Mouse (Mus musculus) CH12.LX (cell line): ENCODE measurements around the gene Fgfr2. TPM values are rescaled to one million over a fixed set of nuclear protein-coding genes. Genes with fewer than 3 reads are reported as not detected.

Experiments used
- DNase-seq: peaks from one replicate; pipeline ENCODE4 v3.0.0-alpha.2; 2013; ENCODE audit errors: extremely low read depth
- H3K27ac ChIP-seq: 2 replicates; pipeline ENCODE4 v1.5.1; 2012; ENCODE audit warnings: low read depth, mild to moderate bottlenecking, control low read depth, moderate library complexity; ENCODE audit not compliant: insufficient read depth
- H3K27me3 ChIP-seq: replicated peaks from 2 replicates; pipeline ENCODE3; 2012; ENCODE audit warnings: inconsistent platforms
- H3K36me3 ChIP-seq, 2 experiments: replicated peaks in 1 of 2; 2 replicates each; pipeline versions ENCODE3 to v1.6.1; 2012; ENCODE audit warnings: inconsistent platforms in 1 of 2, low read length in 1 of 2, mild to moderate bottlenecking in 1 of 2, mixed read lengths in 1 of 2, moderate library complexity in 1 of 2; ENCODE audit not compliant: control insufficient read depth in 1 of 2, insufficient read depth in 1 of 2
- H3K4me1 ChIP-seq, 2 experiments: 2 replicates each; pipeline ENCODE4 v1.6.1; 2012; ENCODE audit warnings: inconsistent platforms in 1 of 2, moderate library complexity in 1 of 2; ENCODE audit not compliant: insufficient read depth in 2 of 2, control insufficient read depth in 1 of 2
- H3K4me2 ChIP-seq: 2 replicates; pipeline ENCODE4 v1.6.1; 2012; ENCODE audit warnings: low read depth, mild to moderate bottlenecking, control low read depth; ENCODE audit not compliant: poor library complexity, insufficient read depth, severe bottlenecking
- H3K4me3 ChIP-seq, 3 experiments: fragments of 150-350 bp in 1 of 3; sonication (generic) in 1 of 3; replicated peaks in 1 of 3; 2 replicates each; pipeline versions ENCODE3 to v1.5.1; 2011 to 2012; ENCODE audit warnings: low read depth in 2 of 3, low read length in 2 of 3, mild to moderate bottlenecking in 2 of 3, moderate library complexity in 2 of 3, control low read depth in 1 of 3, improper control_type of control experiment in 1 of 3, inconsistent platforms in 1 of 3, mixed read lengths in 1 of 3; ENCODE audit not compliant: poor library complexity in 1 of 3
- H3K79me2 ChIP-seq: replicated peaks from 2 replicates; pipeline ENCODE4 v1.6.1; 2012; ENCODE audit warnings: mild to moderate bottlenecking, moderate library complexity; ENCODE audit not compliant: control insufficient read depth, poor library complexity, insufficient read depth, severe bottlenecking; ENCODE audit errors: extremely low read depth
- H3K9ac ChIP-seq: 2 replicates; pipeline ENCODE4 v1.6.1; 2012; ENCODE audit warnings: low read depth, mild to moderate bottlenecking, control low read depth, moderate library complexity; ENCODE audit not compliant: insufficient read depth
- H3K9me3 ChIP-seq: replicated peaks from 2 replicates; pipeline ENCODE3; 2012; ENCODE audit warnings: low read length, inconsistent platforms, mixed read lengths
- BHLHE40 ChIP-seq: IDR thresholded peaks from 2 replicates; pipeline ENCODE4 v1.6.1; 2011; ENCODE audit warnings: mild to moderate bottlenecking, low read depth, low read length, improper control_type of control experiment
- CHD2 ChIP-seq: IDR thresholded peaks from 2 replicates; pipeline ENCODE4 v1.6.1; 2011; ENCODE audit warnings: low read length, improper control_type of control experiment
- CTCF ChIP-seq, 2 experiments: IDR thresholded peaks in 1 of 2; conservative IDR thresholded peaks in 1 of 2; 2 replicates each; pipeline ENCODE4 v1.5.1; 2011 to 2012; ENCODE audit warnings: low read depth in 2 of 2, low read length in 2 of 2, improper control_type of control experiment in 1 of 2, inconsistent platforms in 1 of 2, mild to moderate bottlenecking in 1 of 2, moderate library complexity in 1 of 2
- E2F4 ChIP-seq: IDR thresholded peaks from 2 replicates; pipeline ENCODE4 v1.6.1; 2011; ENCODE audit warnings: low read depth, low read length, improper control_type of control experiment; ENCODE audit not compliant: insufficient replicate concordance
- ELF1 ChIP-seq: IDR thresholded peaks from 2 replicates; pipeline ENCODE4 v1.6.1; 2014; ENCODE audit warnings: low read depth, mild to moderate bottlenecking, inconsistent platforms, low read length, improper control_type of control experiment
- EP300 ChIP-seq: IDR thresholded peaks from 2 replicates; pipeline ENCODE4 v1.6.1; 2011; ENCODE audit warnings: low read length, improper control_type of control experiment
- ETS1 ChIP-seq: conservative IDR thresholded peaks from 2 replicates; pipeline ENCODE4 v1.6.1; 2012; ENCODE audit warnings: low read depth, mild to moderate bottlenecking, inconsistent platforms, low read length, improper control_type of control experiment, moderate library complexity
- HCFC1 ChIP-seq: IDR thresholded peaks from 2 replicates; pipeline ENCODE4 v1.6.1; 2012; ENCODE audit warnings: low read depth, mild to moderate bottlenecking, inconsistent platforms, low read length, improper control_type of control experiment
- IRF4 ChIP-seq: IDR thresholded peaks from 2 replicates; pipeline ENCODE4 v1.6.1; 2014; ENCODE audit warnings: low read depth, mild to moderate bottlenecking, inconsistent platforms, low read length, improper control_type of control experiment
- JUND ChIP-seq: conservative IDR thresholded peaks from 2 replicates; pipeline ENCODE4 v1.6.1; 2011; ENCODE audit warnings: low read depth, low read length, improper control_type of control experiment
- MAFK ChIP-seq: IDR thresholded peaks from 2 replicates; pipeline ENCODE4 v1.6.1; 2011; ENCODE audit warnings: low read length, improper control_type of control experiment; ENCODE audit not compliant: insufficient replicate concordance
- MAX ChIP-seq: IDR thresholded peaks from 2 replicates; pipeline ENCODE4 v1.6.1; 2011; ENCODE audit warnings: low read length, improper control_type of control experiment
- MAZ ChIP-seq: IDR thresholded peaks from 2 replicates; pipeline ENCODE4 v1.6.1; 2012; ENCODE audit warnings: low read depth, mild to moderate bottlenecking, inconsistent platforms, low read length, improper control_type of control experiment, moderate library complexity
- MEF2A ChIP-seq: IDR thresholded peaks from 2 replicates; pipeline ENCODE4 v1.6.1; 2014; ENCODE audit warnings: low read depth, mild to moderate bottlenecking, inconsistent platforms, low read length, improper control_type of control experiment, borderline replicate concordance
- MXI1 ChIP-seq: IDR thresholded peaks from 2 replicates; pipeline ENCODE4 v1.6.1; 2011; ENCODE audit warnings: mild to moderate bottlenecking, low read depth, low read length, improper control_type of control experiment
- MYC ChIP-seq: IDR thresholded peaks from 2 replicates; pipeline ENCODE4 v1.6.1; 2011; ENCODE audit warnings: low read depth, mild to moderate bottlenecking, improper control_type of control experiment, low read length
- NELFE ChIP-seq: IDR thresholded peaks from 2 replicates; pipeline ENCODE4 v1.6.1; 2011; ENCODE audit warnings: low read depth, low read length, improper control_type of control experiment
- POLR2AphosphoS2 ChIP-seq: IDR thresholded peaks from 2 replicates; pipeline ENCODE4 v1.6.1; 2011; ENCODE audit warnings: low read depth, low read length, improper control_type of control experiment
- RCOR1 ChIP-seq: conservative IDR thresholded peaks from 2 replicates; pipeline ENCODE4 v1.6.1; 2012; ENCODE audit warnings: low read depth, mild to moderate bottlenecking, inconsistent platforms, low read length, improper control_type of control experiment
- SMC3 ChIP-seq: IDR thresholded peaks from 2 replicates; pipeline ENCODE4 v1.6.1; 2011; ENCODE audit warnings: low read depth, low read length, improper control_type of control experiment
- TBP ChIP-seq: conservative IDR thresholded peaks from 2 replicates; pipeline ENCODE4 v1.6.1; 2011; ENCODE audit warnings: low read depth, low read length, improper control_type of control experiment
- TCF12 ChIP-seq: IDR thresholded peaks from 2 replicates; pipeline ENCODE4 v1.6.1; 2014; ENCODE audit warnings: low read depth, mild to moderate bottlenecking, inconsistent platforms, low read length, improper control_type of control experiment
- UBTF ChIP-seq: IDR thresholded peaks from 2 replicates; pipeline ENCODE4 v1.6.1; 2012; ENCODE audit warnings: low read depth, mild to moderate bottlenecking, inconsistent platforms, low read length, improper control_type of control experiment, moderate library complexity
- USF2 ChIP-seq: conservative IDR thresholded peaks from 2 replicates; pipeline ENCODE4 v1.6.1; 2011; ENCODE audit warnings: low read depth, low read length, improper control_type of control experiment
- ZC3H11A ChIP-seq: IDR thresholded peaks from 2 replicates; pipeline ENCODE4 v1.6.1; 2012; ENCODE audit warnings: low read depth, mild to moderate bottlenecking, inconsistent platforms, low read length, improper control_type of control experiment
- ZNF384 ChIP-seq: IDR thresholded peaks from 2 replicates; pipeline ENCODE4 v1.6.1; 2012; ENCODE audit warnings: low read depth, low read length, improper control_type of control experiment, inconsistent platforms
- dilution Hi-C: fragments of 300-500 bp; cut with MboI; formaldehyde crosslinking; loops from 2 replicates; pipeline ENCODE4 v1.14.3; 2020; ENCODE audit warnings: low sequenced_read_pairs; ENCODE audit not compliant: extremely low pct_unique_long_range_greater_than_20kb, extremely low pct_ligation_motif_present
- in situ Hi-C: fragments of 300-500 bp; cut with MboI; formaldehyde crosslinking; loops from 3 replicates; pipeline ENCODE4 v1.14.3; 2019; ENCODE audit warnings: low sequenced_read_pairs, low pct_ligation_motif_present, low pct_unique_long_range_greater_than_20kb, mixed read lengths
- polyA plus RNA-seq: library from polyadenylated mRNA; unstranded; fragments of >175 nt; gene quantifications from 2 replicates; pipeline ENCODE4 v1.2.1, GENCODE M21; 2012; ENCODE audit warnings: low read depth; ENCODE audit not compliant: insufficient read length
- total RNA-seq, 2 experiments: library from RNA; depleted of rRNA; stranded (reverse); fragments of 300-350 nt in 1 of 2; fragments of >200 nt in 1 of 2; gene quantifications; 2 replicates each; pipeline ENCODE4 v1.2.3; 2012 to 2014

Fgfr2 gene
- total and polyA plus RNA-seq, 3 experiments = not detected

DNA sequence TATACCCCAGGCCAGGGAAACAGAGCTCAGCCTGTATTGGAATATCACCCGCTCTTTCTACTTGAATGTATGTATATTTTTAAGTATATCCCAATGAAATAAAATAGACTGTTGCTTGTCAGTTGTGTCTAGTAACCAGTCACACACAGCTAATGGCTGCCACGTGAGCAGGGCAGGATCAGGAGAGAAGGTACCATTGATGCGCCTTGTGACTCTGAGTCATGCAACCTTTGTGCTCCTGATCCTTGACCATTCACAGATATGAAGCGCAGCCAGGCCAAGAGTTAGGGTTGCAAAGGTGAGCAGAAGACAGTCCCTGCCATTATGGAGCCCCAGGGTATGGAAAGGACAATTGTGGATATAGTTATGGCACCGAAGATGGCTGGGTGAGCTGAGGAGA, 2291.6 kb downstream of the Fgfr2 start:
- Histone ChIP-seq H3K79me2 (no peaks in the 10 kb centered on the region), H3K9ac (no peak overlapping the region)
- dilution Hi-C loops = no loop called here
- DNase-seq = no peak
- TF ChIP-seq RCOR1 (no peak), MAX (no peak), USF2 (no peak), CTCF (conservative IDR thresholded peaks at IDR 0.05 in 1 of 2, IDR thresholded peaks at IDR 0.05 in 1 of 2; ENCODE audit: low read depth in 2 of 2, low read length in 2 of 2) (no peak), SMC3 (no peak), BHLHE40 (no peak), TCF12 (no peak), MXI1 (no peak), NELFE (no peak), EP300 (no peak)
- TF ChIP-seq, all 38 proteins: peak for 0
- no peak overlapping the region for H3K4me3 ChIP-seq
- H3K4me2 ChIP-seq = no peak overlapping the region
- H3K27ac ChIP-seq = no peak overlapping the region
- peaks cover 5 to 29% of the 10 kb centered on the region in 2 experiments for H3K4me1 ChIP-seq
- peaks cover 3% of the 10 kb centered on the region for H3K9me3 ChIP-seq
- H3K27me3 ChIP-seq = peaks cover 66% of the 10 kb centered on the region
- H3K36me3 ChIP-seq = no peaks in the 10 kb centered on the region
- in situ Hi-C loops = no loop called here

DNA sequence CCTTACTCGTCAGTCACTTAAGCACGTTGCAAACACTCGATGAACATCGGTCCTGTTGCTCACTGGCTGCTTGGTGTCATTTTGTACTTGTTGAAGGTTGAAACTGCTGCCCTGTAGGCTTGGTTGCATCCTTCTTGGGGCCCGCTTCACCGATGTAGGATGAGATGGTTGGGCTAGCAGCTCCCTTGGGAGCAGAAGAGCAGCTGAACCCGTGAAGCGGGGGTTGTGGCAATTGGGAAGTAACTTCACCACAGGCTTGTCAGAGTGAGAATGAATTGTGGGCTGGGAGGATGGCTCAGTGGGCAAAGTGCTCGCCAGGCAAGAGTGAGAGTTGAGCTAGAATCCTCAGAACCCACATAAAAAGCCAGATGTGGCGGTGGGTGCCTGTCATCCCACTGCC, 2294.7 kb downstream of the Fgfr2 start:
- H3K9ac ChIP-seq = no peak overlapping the region
- H3K4me3 ChIP-seq = peak overlapping the region in 1 of 3 experiments; percentile 38
- peak overlapping the region; percentile 48 for H3K27ac ChIP-seq
- H3K4me1 ChIP-seq = peaks cover 7 to 26% of the 10 kb centered on the region in 2 experiments
- peak; percentile 89 for DNase-seq
- in situ Hi-C loops = no loop called here
- TF ChIP-seq TBP (no peak), ZNF384 (peak; percentile 31; the same call in 1 of the 2 replicates), CHD2 (peak; percentile 70; the same call in 1 of the 2 replicates), BHLHE40 (peak; percentile 94), MXI1 (no peak), POLR2AphosphoS2 (no peak), JUND (no peak; the same call in 1 of the 2 replicates), IRF4 (peak; percentile 94), ZC3H11A (no peak), SMC3 (peak; percentile 14; the same call in 1 of the 2 replicates), UBTF (no peak), EP300 (peak; percentile 83), MAZ (0 out of 2 replicates have a peak, but pooled peaks have one; percentile 30), E2F4 (no peak), RCOR1 (no peak; the same call in 1 of the 2 replicates), HCFC1 (no peak), ELF1 (0 out of 2 replicates have a peak, but pooled peaks have one; percentile 7), NELFE (no peak), MEF2A (0 out of 2 replicates have a peak, but pooled peaks have one; percentile 59), ETS1 (peak; percentile 83), TCF12 (peak; percentile 91), MAFK (peak; percentile 93), MYC (peak; percentile 34; the same call in 1 of the 2 replicates)
- H3K36me3 ChIP-seq = no peaks in the 10 kb centered on the region
- peaks cover 8% of the 10 kb centered on the region for H3K9me3 ChIP-seq
- dilution Hi-C loops = no loop called here
- H3K27me3 ChIP-seq = peaks cover 70% of the 10 kb centered on the region
- H3K4me2 ChIP-seq = peak overlapping the region; percentile 96
- H3K79me2 ChIP-seq = no peaks in the 10 kb centered on the region
